Mouse (Mus musculus): ENCODE measurements at regions not wholly inside any gene's neighbourhood (a gene's known extent, or its start where the extent isn't known, plus 50 kb on each side); places are given as distances from the start of the nearest gene placed in this dataset.

GRCm38 (mm10) chr10:10046753-10047152 lies 145.9 kb upstream of the Stxbp5 start:
- no peaks in the 10 kb centered on the region for H3K36me3 ChIP-seq (ENCODE audit: insufficient read depth, low read length)
- DNase-seq (ENCODE audit: low spot score), result no peak
- no peak overlapping the region for H3K4me3 ChIP-seq (ENCODE audit: low read depth, low read length)
- H3K27ac ChIP-seq (ENCODE audit: low read depth, low read length), result no peak overlapping the region
- H3K4me2 ChIP-seq (ENCODE audit: low read depth, low read length, poor library complexity, severe bottlenecking), result no peak overlapping the region
- H3K9me3 ChIP-seq (ENCODE audit: low read length), result no peaks in the 10 kb centered on the region
- WGBS, result 60% methylated on average over 1 of the region's 1 CpGs
- no peak overlapping the region for H3K9ac ChIP-seq (replicated peaks; ENCODE audit: low read length, poor library complexity, severe bottlenecking)
- no peaks in the 10 kb centered on the region for H3K4me1 ChIP-seq (ENCODE audit: insufficient read depth, low read length)
- no peaks in the 10 kb centered on the region for H3K27me3 ChIP-seq (ENCODE audit: insufficient read depth, low read length)
- ATAC-seq (ENCODE audit: low FRiP score), result no peak
- no peak for TF ChIP-seq CTCF (IDR thresholded peaks at IDR 0.05)

GRCm38 (mm10) chr10:10046318-10046717 lies 145.4 kb upstream of the Stxbp5 start:
- no peaks in the 10 kb centered on the region for H3K27me3 ChIP-seq (ENCODE audit: insufficient read depth, low read length)
- ATAC-seq (ENCODE audit: low FRiP score) (no peak), DNase-seq (ENCODE audit: low spot score) (no peak)
- H3K4me2 ChIP-seq (ENCODE audit: low read depth, low read length, poor library complexity, severe bottlenecking), result no peak overlapping the region
- TF ChIP-seq CTCF (IDR thresholded peaks at IDR 0.05), result no peak
- H3K27ac ChIP-seq (ENCODE audit: low read depth, low read length), result no peak overlapping the region
- H3K36me3 ChIP-seq (ENCODE audit: insufficient read depth, low read length), result no peaks in the 10 kb centered on the region
- H3K9ac ChIP-seq (replicated peaks; ENCODE audit: low read length, poor library complexity, severe bottlenecking), result no peak overlapping the region
- H3K9me3 ChIP-seq (ENCODE audit: low read length), result no peaks in the 10 kb centered on the region
- H3K4me3 ChIP-seq (ENCODE audit: low read depth, low read length), result no peak overlapping the region
- H3K4me1 ChIP-seq (ENCODE audit: insufficient read depth, low read length), result no peaks in the 10 kb centered on the region

DNA sequence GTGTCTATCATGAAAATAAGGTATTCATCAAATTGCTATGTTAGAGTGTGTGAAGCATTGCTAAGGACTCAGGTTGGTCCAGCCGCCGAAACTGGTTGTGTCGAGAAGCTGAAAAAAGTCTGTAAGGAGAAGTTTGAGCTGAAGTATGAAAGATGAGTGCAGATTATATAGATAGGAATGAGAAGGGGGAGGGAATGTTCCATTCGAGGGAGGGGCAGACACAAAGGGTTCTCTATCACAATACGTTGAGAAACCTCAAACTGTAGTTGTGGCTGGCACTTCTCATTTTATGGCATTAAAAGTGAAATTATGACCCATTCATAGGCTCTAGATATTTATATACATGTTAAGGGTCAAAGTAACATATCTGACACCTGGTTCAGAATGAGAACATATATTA lies 108.4 kb upstream of the Stxbp5 start:
- Histone ChIP-seq H3K9ac (replicated peaks; ENCODE audit: low read length, poor library complexity, severe bottlenecking) (no peak overlapping the region), H3K36me3 (ENCODE audit: insufficient read depth, low read length) (no peaks in the 10 kb centered on the region), H3K27ac (ENCODE audit: low read depth, low read length) (no peak overlapping the region), H3K27me3 (ENCODE audit: insufficient read depth, low read length) (no peaks in the 10 kb centered on the region), H3K9me3 (ENCODE audit: low read length) (no peaks in the 10 kb centered on the region), H3K4me1 (ENCODE audit: insufficient read depth, low read length) (no peaks in the 10 kb centered on the region), H3K4me2 (ENCODE audit: low read depth, low read length, poor library complexity, severe bottlenecking) (no peak overlapping the region), H3K4me3 (ENCODE audit: low read depth, low read length) (no peak overlapping the region)
- no peak for TF ChIP-seq CTCF (IDR thresholded peaks at IDR 0.05)
- DNase-seq (ENCODE audit: low spot score) (no peak), ATAC-seq (ENCODE audit: low FRiP score) (no peak)
- WGBS, result 95% methylated on average over 5 of the region's 5 CpGs

DNA sequence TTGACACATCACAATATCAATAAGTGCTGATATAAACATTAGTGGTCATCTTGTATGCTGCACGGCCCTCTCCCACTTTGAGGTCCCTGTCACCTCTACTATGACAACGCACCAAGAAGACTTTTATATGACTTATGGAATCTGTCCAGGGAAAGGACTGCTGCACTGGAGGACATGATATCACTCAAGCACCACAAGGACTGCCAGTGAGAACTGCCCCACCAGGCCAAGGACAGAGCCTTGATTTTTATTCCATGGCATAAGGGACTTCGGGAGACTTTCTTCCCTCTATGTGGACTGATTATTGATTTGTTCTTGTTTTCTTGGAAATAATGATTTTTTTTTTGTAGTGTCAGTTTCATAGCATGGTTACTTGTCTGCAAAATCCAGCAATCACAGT lies 97.7 kb upstream of the Stxbp5 start:
- 93% methylated on average over 3 of the region's 3 CpGs for WGBS
- no peak overlapping the region for H3K9ac ChIP-seq (replicated peaks; ENCODE audit: low read length, poor library complexity, severe bottlenecking)
- ATAC-seq (ENCODE audit: low FRiP score), result no peak
- H3K4me2 ChIP-seq (ENCODE audit: low read depth, low read length, poor library complexity, severe bottlenecking), result no peak overlapping the region
- no peak overlapping the region for H3K27ac ChIP-seq (ENCODE audit: low read depth, low read length)
- no peak for TF ChIP-seq CTCF (IDR thresholded peaks at IDR 0.05)
- DNase-seq (ENCODE audit: low spot score), result no peak
- H3K27me3 ChIP-seq (ENCODE audit: insufficient read depth, low read length), result no peaks in the 10 kb centered on the region
- H3K9me3 ChIP-seq (ENCODE audit: low read length), result no peaks in the 10 kb centered on the region
- no peaks in the 10 kb centered on the region for H3K4me1 ChIP-seq (ENCODE audit: insufficient read depth, low read length)
- no peaks in the 10 kb centered on the region for H3K36me3 ChIP-seq (ENCODE audit: insufficient read depth, low read length)
- no peak overlapping the region for H3K4me3 ChIP-seq (ENCODE audit: low read depth, low read length)

- Histone ChIP-seq H3K27ac (ENCODE audit: low read depth, low read length) (no peak overlapping the region), H3K9me3 (ENCODE audit: low read length) (no peaks in the 10 kb centered on the region), H3K4me3 (ENCODE audit: low read depth, low read length) (no peak overlapping the region), H3K36me3 (ENCODE audit: insufficient read depth, low read length) (no peaks in the 10 kb centered on the region), H3K9ac (replicated peaks; ENCODE audit: low read length, poor library complexity, severe bottlenecking) (no peak overlapping the region), H3K4me2 (ENCODE audit: low read depth, low read length, poor library complexity, severe bottlenecking) (no peak overlapping the region), H3K4me1 (ENCODE audit: insufficient read depth, low read length) (no peaks in the 10 kb centered on the region), H3K27me3 (ENCODE audit: insufficient read depth, low read length) (no peaks in the 10 kb centered on the region)
- no peak for ATAC-seq (ENCODE audit: low FRiP score)
- TF ChIP-seq CTCF (IDR thresholded peaks at IDR 0.05), result no peak
- no peak for DNase-seq (ENCODE audit: low spot score)
- 83% methylated on average over 6 of the region's 6 CpGs for WGBS
Measured at GRCm38 (mm10) chr10:9996211-9996610, 95.3 kb upstream of the Stxbp5 start.

GRCm38 (mm10) chr10:9992798-9993197 lies 91.9 kb upstream of the Stxbp5 start:
- no peak overlapping the region for H3K27ac ChIP-seq (ENCODE audit: low read depth, low read length)
- TF ChIP-seq CTCF (IDR thresholded peaks at IDR 0.05), result no peak
- H3K9ac ChIP-seq (replicated peaks; ENCODE audit: low read length, poor library complexity, severe bottlenecking), result no peak overlapping the region
- H3K4me2 ChIP-seq (ENCODE audit: low read depth, low read length, poor library complexity, severe bottlenecking), result no peak overlapping the region
- ATAC-seq (ENCODE audit: low FRiP score) (no peak), DNase-seq (ENCODE audit: low spot score) (no peak)
- H3K9me3 ChIP-seq (ENCODE audit: low read length), result no peaks in the 10 kb centered on the region
- no peaks in the 10 kb centered on the region for H3K4me1 ChIP-seq (ENCODE audit: insufficient read depth, low read length)
- no peak overlapping the region for H3K4me3 ChIP-seq (ENCODE audit: low read depth, low read length)
- H3K27me3 ChIP-seq (ENCODE audit: insufficient read depth, low read length), result no peaks in the 10 kb centered on the region
- no peaks in the 10 kb centered on the region for H3K36me3 ChIP-seq (ENCODE audit: insufficient read depth, low read length)
- WGBS, result 47% methylated on average over 2 of the region's 2 CpGs

DNA sequence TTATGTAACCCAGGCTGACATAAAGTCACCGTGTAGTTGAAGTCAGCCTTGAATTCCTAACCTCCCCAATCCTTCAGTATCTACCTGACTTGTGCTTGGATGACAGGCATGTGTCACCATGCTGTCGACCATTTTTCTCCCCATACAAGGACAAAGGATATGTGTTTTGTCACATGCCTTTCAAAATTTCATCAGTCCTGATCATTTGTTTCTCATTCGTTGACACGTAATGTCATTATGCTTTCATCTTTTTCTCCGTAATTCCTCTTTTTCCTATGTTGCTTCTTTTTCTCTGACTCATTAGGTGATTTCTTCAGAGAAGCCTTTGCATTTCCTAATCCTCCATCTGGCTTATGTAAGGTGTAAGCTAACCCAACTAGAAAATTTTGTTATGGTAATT lies 84.5 kb upstream of the Stxbp5 start:
- Histone ChIP-seq H3K4me2 (ENCODE audit: low read depth, low read length, poor library complexity, severe bottlenecking) (no peak overlapping the region), H3K4me3 (ENCODE audit: low read depth, low read length) (no peak overlapping the region), H3K27me3 (ENCODE audit: insufficient read depth, low read length) (no peaks in the 10 kb centered on the region), H3K9me3 (ENCODE audit: low read length) (no peaks in the 10 kb centered on the region), H3K27ac (ENCODE audit: low read depth, low read length) (no peak overlapping the region), H3K4me1 (ENCODE audit: insufficient read depth, low read length) (no peaks in the 10 kb centered on the region), H3K9ac (replicated peaks; ENCODE audit: low read length, poor library complexity, severe bottlenecking) (no peak overlapping the region), H3K36me3 (ENCODE audit: insufficient read depth, low read length) (no peaks in the 10 kb centered on the region)
- WGBS, result 89% methylated on average over 5 of the region's 5 CpGs
- no peak for TF ChIP-seq CTCF (IDR thresholded peaks at IDR 0.05)
- DNase-seq (ENCODE audit: low spot score), result no peak
- ATAC-seq (ENCODE audit: low FRiP score), result no peak
